Comparison of ENCODE assay signal across 8 mouse cellular contexts in genomic region chr13:40843418-40844067, GRCm38 (mm10). TPM values are rescaled to one million over a fixed set of nuclear protein-coding genes. Genes with fewer than 3 reads are reported as not detected.
DNase-seq lines count a peak whose midpoint lies in the region; ATAC-seq and TF ChIP-seq lines count a peak whose summit lies in the region.

No protein-coding gene starts in this region.

- H3K36me3 ChIP-seq in kidney, embryonic 14.5 days (ENCODE audit: control insufficient read depth, insufficient read depth, low read length): no peaks in the 10 kb centered on the region
- no peaks in the 10 kb centered on the region for H3K36me3 ChIP-seq in limb, embryonic 14.5 days (ENCODE audit: control insufficient read depth, insufficient read depth, low read length)
- no peaks in the 10 kb centered on the region for H3K36me3 ChIP-seq in neural tube, embryonic 11.5 days (ENCODE audit: control insufficient read depth, insufficient read depth, low read length)

- H3K4me2 ChIP-seq in kidney, embryonic 14.5 days (replicated peaks; ENCODE audit: low read depth, low read length): peak overlapping the region; percentile 22; the same call in 1 of the 2 replicates
- peak overlapping the region; percentile 39; the same call in 1 of the 2 replicates for H3K4me2 ChIP-seq in limb, embryonic 14.5 days (replicated peaks; ENCODE audit: low read depth, low read length, severe bottlenecking)
- no peak overlapping the region for H3K4me2 ChIP-seq in neural tube, embryonic 11.5 days (ENCODE audit: low read depth)

- WGBS in kidney, embryonic 14.5 days: 23% methylated on average over 5 of the region's 5 CpGs
- WGBS in limb, embryonic 14.5 days: 10% methylated on average over 5 of the region's 5 CpGs
- 24% methylated on average over 5 of the region's 5 CpGs for WGBS in neural tube, embryonic 11.5 days

- H3K4me3 ChIP-seq in kidney, embryonic 14.5 days (ENCODE audit: low read length): no peak overlapping the region; the same call in 1 of the 2 replicates
- peak overlapping the region; percentile 15; the same call in 1 of the 2 replicates for H3K4me3 ChIP-seq in limb, embryonic 14.5 days (replicated peaks; ENCODE audit: low read length)
- no peak overlapping the region for H3K4me3 ChIP-seq in neural tube, embryonic 11.5 days (ENCODE audit: low read depth, low read length)

- H3K27ac ChIP-seq in kidney, embryonic 14.5 days (ENCODE audit: low read depth, low read length): no peak overlapping the region
- H3K27ac ChIP-seq in limb, embryonic 14.5 days (replicated peaks; ENCODE audit: low read depth, low read length): no peak overlapping the region
- H3K27ac ChIP-seq in neural tube, embryonic 11.5 days (ENCODE audit: low read depth, low read length): no peak overlapping the region

- H3K27me3 ChIP-seq in kidney, embryonic 14.5 days (ENCODE audit: control insufficient read depth, insufficient read depth, low read length): no peaks in the 10 kb centered on the region
- H3K27me3 ChIP-seq in limb, embryonic 14.5 days (ENCODE audit: control insufficient read depth, insufficient read depth, low read length): no peaks in the 10 kb centered on the region
- no peaks in the 10 kb centered on the region for H3K27me3 ChIP-seq in neural tube, embryonic 11.5 days (ENCODE audit: control insufficient read depth, insufficient read depth, low read length)

- TF ChIP-seq POLR2A in limb, embryonic 14.5 days (IDR thresholded peaks at IDR 0.05; ENCODE audit: borderline replicate concordance, extremely low read depth, insufficient read depth, insufficient read length): no peak

- DNase-seq in A20 (ENCODE audit: low read depth, low spot score): peak; percentile 67
- DNase-seq in adrenal gland, adult (ENCODE audit: inconsistent age in 2 of 2, low spot score in 1 of 2): peak; percentile 61 to 89
- DNase-seq in embryo, embryonic 11.5 days (ENCODE audit: low read depth, low spot score): peak; percentile 67
- DNase-seq in gonadal fat pad, adult 2 months (ENCODE audit: low read depth): peak; percentile 16
- DNase-seq in limb, embryonic 14.5 days (ENCODE audit: low spot score): peak; percentile 82
- peak; percentile 65 for DNase-seq in neural tube, embryonic 11.5 days (ENCODE audit: low spot score)
- DNase-seq in telencephalon, adult 2 months (ENCODE audit: low read depth, low spot score): peak; percentile 55

- H3K9me3 ChIP-seq in kidney, embryonic 14.5 days (ENCODE audit: control insufficient read depth, low read length): no peaks in the 10 kb centered on the region
- no peaks in the 10 kb centered on the region for H3K9me3 ChIP-seq in limb, embryonic 14.5 days (ENCODE audit: control insufficient read depth, low read length)
- H3K9me3 ChIP-seq in neural tube, embryonic 11.5 days (ENCODE audit: control insufficient read depth, low read length): no peaks in the 10 kb centered on the region

- 0 out of 2 replicates have a peak, but pooled peaks have one; percentile 55 for ATAC-seq in kidney, embryonic 14.5 days (ENCODE audit: low FRiP score, low TSS enrichment)
- peak; percentile 80; the same call in 1 of the 2 replicates for ATAC-seq in limb, embryonic 14.5 days (ENCODE audit: low FRiP score, low read depth)
- no peak for ATAC-seq in neural tube, embryonic 11.5 days (ENCODE audit: insufficient read depth, low FRiP score, low TSS enrichment)

- no peaks in the 10 kb centered on the region for H3K4me1 ChIP-seq in kidney, embryonic 14.5 days (ENCODE audit: control insufficient read depth, insufficient read depth, low read length)
- H3K4me1 ChIP-seq in limb, embryonic 14.5 days (ENCODE audit: control insufficient read depth, insufficient read depth, low read length): no peaks in the 10 kb centered on the region
- no peaks in the 10 kb centered on the region for H3K4me1 ChIP-seq in neural tube, embryonic 11.5 days (ENCODE audit: control insufficient read depth, insufficient read depth, low read length)

- peak overlapping the region; percentile 18; the same call in 1 of the 2 replicates for H3K9ac ChIP-seq in kidney, embryonic 14.5 days (ENCODE audit: low read depth, low read length)
- no peak overlapping the region for H3K9ac ChIP-seq in limb, embryonic 14.5 days (ENCODE audit: low read depth, low read length, severe bottlenecking)
- H3K9ac ChIP-seq in neural tube, embryonic 11.5 days (ENCODE audit: low read length): no peak overlapping the region

RNA-seq across cellular contexts. Expression of gene Gcnt2, which starts 16.0 kb away (rescaled TPM):
- 7.5 and 10.2 TPM in 2 replicates for polyA plus RNA-seq in gonadal fat pad, adult 2 months (2012; rRNA removed)
- 3.4 and 6.9 TPM in 2 replicates for polyA plus RNA-seq in kidney, embryonic 14.5 days (2014; fragmentation: Nextera tagmentation; extraction: Ambion mirVana)
- 1.6 and 1.7 TPM in 2 replicates for polyA plus RNA-seq in limb, embryonic 14.5 days (2012; rRNA removed)
- 2.5 TPM in 2 replicates for polyA plus RNA-seq in limb, embryonic 14.5 days (2014; fragmentation: Nextera tagmentation; extraction: Ambion mirVana)
- 5.9 and 6.9 TPM in 2 replicates for polyA plus RNA-seq in neural tube, embryonic 11.5 days (2014; fragmentation: Nextera tagmentation; extraction: Ambion mirVana)

Comparison
In these comparisons a context has a peak if more than half of its experiments do, and no peak if none do; other contexts are left out.
1. DNase-seq: peak in every context shown above with its lines; median percentile 82 in limb, embryonic 14.5 days; 75 in adrenal gland, adult; 67 in A20; 67 in embryo, embryonic 11.5 days; 65 in neural tube, embryonic 11.5 days; 55 in telencephalon, adult 2 months; 16 in gonadal fat pad, adult 2 months.